Mouse (Mus musculus) midbrain, embryonic 11.5 days (tissue): Measurements from ENCODE around the gene Bcl11b. TPM values are rescaled to one million over a fixed set of nuclear protein-coding genes. Genes with fewer than 3 reads are reported as not detected.

Experiments
- ATAC-seq: fragments of 200-750 bp; cut with Nextera tagmentation; 2 replicates; pipeline ENCODE4 v1.8.0; 2017; ENCODE audit warnings: moderate TSS enrichment, moderate library complexity; ENCODE audit not compliant: low FRiP score
- DNase-seq: peaks from one replicate; pipeline ENCODE4 v3.0.0; 2015; ENCODE audit warnings: low spot score; ENCODE audit errors: missing footprints
- H3K27ac ChIP-seq: fragments of 300-500 bp; sonication (generic); 2 replicates; pipeline ENCODE4 v1.5.1; 2014; ENCODE audit warnings: low read depth, low read length
- H3K27me3 ChIP-seq: fragments of 300-500 bp; sonication (generic); 2 replicates; pipeline ENCODE4 v1.6.1; 2014; ENCODE audit warnings: mild to moderate bottlenecking, low read length, moderate library complexity, mixed read lengths; ENCODE audit not compliant: control insufficient read depth, insufficient read depth
- H3K36me3 ChIP-seq: fragments of 300-500 bp; sonication (generic); 2 replicates; pipeline ENCODE4 v1.6.1; 2014; ENCODE audit warnings: mild to moderate bottlenecking, low read length, moderate library complexity, mixed read lengths; ENCODE audit not compliant: control insufficient read depth, insufficient read depth
- H3K4me1 ChIP-seq: fragments of 300-500 bp; sonication (generic); 2 replicates; pipeline ENCODE4 v1.6.1; 2014; ENCODE audit warnings: low read length; ENCODE audit not compliant: control insufficient read depth, insufficient read depth
- H3K4me2 ChIP-seq: fragments of 300-500 bp; sonication (generic); 2 replicates; pipeline ENCODE4 v1.6.1; 2014; ENCODE audit warnings: mild to moderate bottlenecking, moderate library complexity
- H3K4me3 ChIP-seq: fragments of 300-500 bp; sonication (generic); 2 replicates; pipeline ENCODE4 v1.5.1; 2014; ENCODE audit warnings: low read depth, low read length
- H3K9ac ChIP-seq: fragments of 300-500 bp; sonication (generic); 2 replicates; pipeline ENCODE4 v1.6.1; 2014; ENCODE audit warnings: low read length
- H3K9me3 ChIP-seq: fragments of 300-500 bp; sonication (generic); 2 replicates; pipeline ENCODE4 v1.6.1; 2016; ENCODE audit warnings: low read length; ENCODE audit not compliant: control insufficient read depth
- WGBS: fragments of 180-500 bp; shearing (Covaris S2); extraction: QIAGEN DNeasy Blood & Tissue Kit; methylation state at CpG from one replicate; pipeline ENCODE4 v1.1.7; 2014; 5-methylcytosine and 5-hydroxymethylcytosine counted together
- polyA plus RNA-seq: library from polyadenylated mRNA; unstranded; fragments of >200 nt; fragmentation: Nextera tagmentation; extraction: Ambion mirVana; gene quantifications from 2 replicates; pipeline ENCODE4 v1.2.1, GENCODE M21; 2014

Bcl11b gene
- polyA plus RNA-seq, 1 experiment from 2014 or later, result 6.3 TPM

DNA sequence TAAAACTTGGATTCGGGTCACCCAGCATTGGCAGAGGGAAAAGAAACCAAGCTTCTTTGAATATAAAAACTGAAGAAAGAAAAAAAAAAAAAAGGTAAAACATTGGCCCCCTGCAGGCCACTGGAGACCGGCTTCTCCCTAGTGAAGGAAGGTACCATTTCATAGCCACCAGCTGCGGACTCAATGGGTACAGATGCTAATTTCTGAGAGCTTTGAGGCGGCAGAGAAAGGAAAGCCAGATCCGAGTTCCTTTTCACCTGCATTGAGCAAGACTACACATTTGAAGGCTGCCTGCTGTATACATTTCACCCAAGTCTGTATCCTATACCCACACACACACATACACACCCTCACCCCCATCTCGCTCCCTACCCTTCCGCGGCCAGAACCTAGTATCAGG is 26.3 kb downstream of the Bcl11b start:
- Histone ChIP-seq H3K9me3 (no peaks in the 10 kb centered on the region), H3K4me1 (peaks cover 97% of the 10 kb centered on the region), H3K36me3 (no peaks in the 10 kb centered on the region), H3K9ac (0 out of 2 replicates have a peak overlapping the region, but pooled peaks have one; percentile 17), H3K27me3 (peaks cover 3% of the 10 kb centered on the region), H3K4me3 (no peak overlapping the region; the same call in 1 of the 2 replicates), H3K27ac (no peak overlapping the region), H3K4me2 (peak overlapping the region; percentile 61)
- DNase-seq (no peak), ATAC-seq (no peak)
- WGBS, result 12% methylated on average over 8 of the region's 8 CpGs

DNA sequence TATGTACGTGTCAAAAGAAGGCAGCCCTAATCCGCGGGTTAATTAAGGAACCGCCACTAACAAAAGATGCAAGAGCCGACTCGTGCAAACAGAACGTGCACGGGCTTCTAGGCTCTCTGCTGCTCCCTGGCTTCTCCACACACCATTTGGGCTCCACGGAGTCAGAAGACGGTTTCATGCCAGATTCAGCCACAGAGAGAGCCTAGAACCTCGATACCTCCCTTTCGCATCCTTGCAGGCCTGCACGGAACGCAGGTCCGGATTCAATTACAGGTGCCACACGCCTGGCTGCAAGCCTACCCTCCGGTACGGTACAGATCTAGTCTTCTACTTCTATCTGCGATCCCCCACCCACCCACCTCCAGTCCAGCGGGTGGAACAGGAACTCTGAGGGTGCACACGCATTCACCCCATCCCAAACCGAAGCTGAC is 26.8 kb downstream of the Bcl11b start:
- 11% methylated on average over 22 of the region's 22 CpGs for WGBS
- Histone ChIP-seq H3K4me2 (peak overlapping the region; percentile 61), H3K9ac (peak overlapping the region; percentile 17; the same call in 1 of the 2 replicates), H3K36me3 (no peaks in the 10 kb centered on the region), H3K4me3 (no peak overlapping the region; the same call in 1 of the 2 replicates), H3K9me3 (no peaks in the 10 kb centered on the region), H3K27ac (no peak overlapping the region), H3K27me3 (peaks cover 3% of the 10 kb centered on the region), H3K4me1 (peaks cover 95% of the 10 kb centered on the region)
- peak; percentile 91 for DNase-seq
- ATAC-seq, result no peak

DNA sequence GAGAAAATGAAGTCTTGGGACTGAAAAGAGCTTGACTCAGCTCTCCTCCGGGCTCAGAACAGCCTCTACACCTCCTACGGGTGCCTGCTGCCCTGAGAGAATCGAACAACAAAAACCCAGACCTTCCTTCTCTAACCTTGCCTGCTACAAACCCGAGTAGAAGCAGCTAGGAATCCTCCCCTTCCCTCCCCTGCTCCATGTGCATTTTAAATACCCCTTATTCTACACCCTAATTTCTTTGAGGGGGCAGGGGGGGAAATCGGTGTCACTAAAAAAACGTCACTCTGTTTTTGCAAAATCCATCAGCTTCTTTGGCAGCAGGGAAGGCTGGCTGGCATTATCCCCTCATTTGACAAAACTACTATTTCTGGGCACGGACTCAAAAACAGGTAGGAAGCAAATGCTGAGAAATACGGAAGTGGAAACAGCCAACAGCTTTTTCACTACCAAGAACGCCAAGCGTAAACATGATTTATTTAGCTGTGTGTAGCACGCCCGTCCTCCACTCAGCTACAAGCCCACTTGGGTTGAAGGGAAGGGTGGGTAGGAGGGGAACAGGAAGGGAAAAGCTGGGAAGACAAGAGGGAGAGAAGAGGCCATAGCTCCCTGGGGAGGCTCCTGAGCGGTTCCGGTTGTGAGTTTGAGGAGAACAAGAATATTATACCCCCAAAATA is 27.4 kb downstream of the Bcl11b start:
- H3K27ac ChIP-seq, result no peak overlapping the region
- H3K9me3 ChIP-seq, result no peaks in the 10 kb centered on the region
- peak; percentile 91 for DNase-seq
- peaks cover 90% of the 10 kb centered on the region for H3K4me1 ChIP-seq
- no peak overlapping the region for H3K4me3 ChIP-seq
- peak overlapping the region; percentile 61 for H3K4me2 ChIP-seq
- H3K36me3 ChIP-seq, result no peaks in the 10 kb centered on the region
- peak overlapping the region; percentile 17; the same call in 1 of the 2 replicates for H3K9ac ChIP-seq
- WGBS, result 22% methylated on average over 14 of the region's 14 CpGs
- no peak for ATAC-seq
- H3K27me3 ChIP-seq, result peaks cover 3% of the 10 kb centered on the region

DNA sequence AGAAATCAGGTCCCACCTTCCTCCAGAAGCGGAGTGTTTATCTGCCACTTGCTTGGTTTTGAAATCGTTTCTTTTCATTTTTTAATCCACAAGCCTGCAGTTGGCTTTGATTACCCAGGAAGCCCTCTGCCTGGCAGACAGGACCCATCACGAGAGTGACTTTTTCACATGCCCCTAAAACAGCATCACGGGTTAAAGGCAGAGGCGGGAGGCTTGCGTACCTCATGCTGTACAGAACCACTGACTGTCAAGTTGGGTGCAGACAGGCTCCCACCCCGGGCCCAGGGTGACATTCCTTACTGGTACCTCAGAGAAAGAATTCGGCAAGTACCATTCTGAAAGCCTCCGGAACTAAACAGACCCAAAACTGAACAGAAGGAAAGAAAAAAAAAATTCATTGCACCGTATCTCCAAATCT is 27.9 kb downstream of the Bcl11b start:
- Histone ChIP-seq H3K27me3 (peaks cover 3% of the 10 kb centered on the region), H3K27ac (no peak overlapping the region), H3K36me3 (no peaks in the 10 kb centered on the region), H3K9me3 (no peaks in the 10 kb centered on the region), H3K4me3 (no peak overlapping the region), H3K9ac (no peak overlapping the region), H3K4me1 (peaks cover 84% of the 10 kb centered on the region), H3K4me2 (no peak overlapping the region)
- DNase-seq (no peak), ATAC-seq (no peak)
- 68% methylated on average over 10 of the region's 10 CpGs for WGBS

DNA sequence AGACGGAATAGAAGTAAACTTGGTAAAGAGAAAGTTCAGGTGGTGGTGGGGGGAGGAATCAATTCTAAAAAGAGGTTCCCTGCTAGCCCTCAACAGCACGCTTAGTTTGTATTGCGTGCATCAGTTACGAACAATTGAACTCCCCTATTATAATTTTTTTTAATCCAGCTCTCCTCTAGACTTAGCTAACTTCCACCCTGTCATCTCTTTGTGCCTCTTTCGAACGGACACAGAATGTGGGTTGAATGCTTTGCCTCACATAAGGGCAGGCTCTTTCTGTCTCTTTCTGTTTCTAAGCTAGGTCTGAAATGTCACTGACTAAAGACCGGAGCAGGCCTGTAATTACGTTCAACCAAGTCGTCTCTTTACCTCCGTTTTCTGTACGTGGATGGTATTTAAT is 28.9 kb downstream of the Bcl11b start:
- no peak for DNase-seq
- no peak overlapping the region for H3K4me3 ChIP-seq
- ATAC-seq, result no peak
- H3K4me1 ChIP-seq, result peaks cover 77% of the 10 kb centered on the region
- no peak overlapping the region; the same call in 1 of the 2 replicates for H3K9ac ChIP-seq
- no peak overlapping the region; the same call in 1 of the 2 replicates for H3K27ac ChIP-seq
- no peaks in the 10 kb centered on the region for H3K9me3 ChIP-seq
- no peak overlapping the region for H3K4me2 ChIP-seq
- peaks cover 3% of the 10 kb centered on the region for H3K27me3 ChIP-seq
- WGBS, result 31% methylated on average over 11 of the region's 11 CpGs
- no peaks in the 10 kb centered on the region for H3K36me3 ChIP-seq

DNA sequence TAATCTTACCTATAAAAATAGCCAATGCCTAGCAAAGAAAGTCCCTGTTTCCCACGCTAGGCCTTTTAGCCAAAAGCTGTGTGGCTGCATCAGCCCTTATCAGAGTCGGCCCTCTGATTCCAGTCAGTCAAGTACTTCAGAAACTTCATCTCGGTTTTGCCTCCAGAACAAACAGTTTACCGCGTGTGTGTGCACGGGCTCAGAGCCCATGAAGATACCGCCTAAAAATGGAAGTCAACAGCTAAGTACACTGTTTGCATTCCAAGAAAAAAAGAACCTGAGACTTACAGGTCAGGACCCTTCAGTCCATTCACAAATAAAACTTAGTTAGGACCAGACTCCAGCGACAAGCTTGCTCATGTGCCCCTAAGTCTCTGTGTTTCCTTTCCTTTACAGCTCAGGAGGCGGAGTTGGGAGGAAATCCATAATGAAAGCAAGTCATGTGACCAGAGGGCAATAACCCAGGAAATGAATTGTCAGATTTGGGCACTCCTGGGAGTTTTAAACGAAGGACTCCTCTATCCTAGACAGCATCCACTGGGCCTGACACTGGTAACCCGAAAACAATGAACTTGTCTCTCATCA is 29.8 kb downstream of the Bcl11b start:
- H3K36me3 ChIP-seq, result no peaks in the 10 kb centered on the region
- H3K4me3 ChIP-seq, result no peak overlapping the region
- H3K4me2 ChIP-seq, result no peak overlapping the region
- no peaks in the 10 kb centered on the region for H3K9me3 ChIP-seq
- H3K27ac ChIP-seq, result no peak overlapping the region
- DNase-seq (no peak), ATAC-seq (no peak)
- WGBS, result 63% methylated on average over 11 of the region's 11 CpGs
- H3K27me3 ChIP-seq, result peaks cover 3% of the 10 kb centered on the region
- peaks cover 68% of the 10 kb centered on the region for H3K4me1 ChIP-seq
- H3K9ac ChIP-seq, result no peak overlapping the region

DNA sequence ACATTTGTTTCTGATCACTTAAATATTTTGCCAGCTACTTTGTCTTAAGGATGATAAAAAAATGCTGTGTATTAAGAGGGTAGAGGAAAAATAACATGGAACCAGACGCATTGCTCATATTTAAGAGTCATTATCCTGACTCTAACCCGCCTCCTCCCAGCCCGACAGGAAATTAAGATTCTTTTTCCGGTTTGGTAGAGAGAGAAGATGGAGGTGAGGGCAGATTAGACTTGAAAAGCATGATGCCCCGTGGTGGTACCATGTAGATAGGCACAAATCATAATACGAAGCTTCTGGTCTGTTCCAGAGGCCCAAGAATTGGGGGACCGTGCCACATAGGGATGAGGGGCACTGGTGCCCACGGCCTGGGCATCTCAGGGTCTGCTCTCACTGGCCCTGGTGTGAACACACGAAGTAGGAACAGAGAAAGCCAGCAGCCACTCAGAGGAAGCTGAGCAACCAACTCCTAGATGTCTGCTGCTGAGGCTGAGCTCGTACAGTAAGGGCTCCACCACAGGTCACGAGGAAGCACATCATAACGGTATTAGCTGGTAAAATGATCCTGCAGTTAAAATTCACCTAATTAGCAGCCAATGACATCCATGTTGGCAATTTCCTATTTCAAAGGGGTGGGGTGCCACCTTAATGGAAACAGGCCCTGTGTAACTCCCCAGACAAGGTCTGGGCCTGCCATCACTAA is 32.2 kb downstream of the Bcl11b start:
- Histone ChIP-seq H3K4me3 (no peak overlapping the region), H3K9ac (no peak overlapping the region), H3K4me2 (no peak overlapping the region), H3K9me3 (no peaks in the 10 kb centered on the region), H3K4me1 (peaks cover 45% of the 10 kb centered on the region), H3K27me3 (no peaks in the 10 kb centered on the region; the same call in 1 of the 2 replicates), H3K36me3 (no peaks in the 10 kb centered on the region), H3K27ac (no peak overlapping the region)
- 78% methylated on average over 12 of the region's 12 CpGs for whole genome bisulfite sequencing
- DNase-seq (no peak), ATAC-seq (no peak)

DNA sequence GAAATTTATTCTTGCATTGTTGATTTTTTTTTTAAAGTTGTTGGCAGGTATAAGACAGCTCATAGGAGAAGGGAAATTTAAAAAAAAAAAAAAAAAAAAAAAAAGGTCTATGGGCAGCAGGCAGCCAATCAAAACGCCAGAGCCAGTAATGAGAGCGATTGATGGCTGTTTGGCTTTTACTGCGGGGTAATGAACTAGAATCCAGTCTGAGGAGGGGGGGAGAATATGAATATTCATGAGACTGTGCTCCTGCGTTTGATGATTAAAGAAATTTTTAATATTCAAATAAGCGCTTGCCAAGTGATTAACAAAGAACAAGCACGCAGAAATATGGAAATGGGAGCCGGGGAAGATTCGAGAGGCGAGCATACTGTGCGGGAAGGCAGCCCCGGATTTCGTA is 32.8 kb downstream of the Bcl11b start:
- H3K9ac ChIP-seq, result no peak overlapping the region
- WGBS, result 58% methylated on average over 12 of the region's 12 CpGs
- ATAC-seq, result no peak

More for the DNA sequence above, 32.8 kb downstream of the Bcl11b start:
- peaks cover 39% of the 10 kb centered on the region for H3K4me1 ChIP-seq
- H3K27me3 ChIP-seq, result no peaks in the 10 kb centered on the region; the same call in 1 of the 2 replicates
- H3K4me3 ChIP-seq, result no peak overlapping the region
- no peak for DNase-seq
- no peak overlapping the region for H3K27ac ChIP-seq
- no peaks in the 10 kb centered on the region for H3K9me3 ChIP-seq
- no peaks in the 10 kb centered on the region for H3K36me3 ChIP-seq
- H3K4me2 ChIP-seq, result no peak overlapping the region
